Mouse (Mus musculus) left cerebral cortex, postnatal 4 days (tissue): ENCODE measurements around the gene Smad9. TPM values are rescaled to one million over a fixed set of nuclear protein-coding genes. Genes with fewer than 3 reads are reported as not detected.

Experiments
- DNase-seq: peaks from one replicate; pipeline ENCODE4 v3.0.0-alpha.2; 2022
- intact Hi-C: fragments of 180-260 bp; cut with DNase I; formaldehyde crosslinking; loops from one replicate; pipeline ENCODE4 v1.15.1; 2025
- total RNA-seq, 2 experiments: library from RNA; stranded (reverse); gene quantifications; 2 replicates each; pipeline ENCODE4 v1.2.3; 2021

Gene Smad9
- total RNA-seq, 2 experiments from 2014 or later: 2.8 to 3.1 TPM

- intact Hi-C loops: no loop called here
- DNase-seq: peak; percentile 62
These were observed 51.8 kb downstream of the Smad9 start for GRCm38 (mm10) chr3:54807061-54807661.

GRCm38 (mm10) chr3:54807666-54808217 lies 52.4 kb downstream of the Smad9 start, which contains the start of gene Rfxap:
Rfxap (minus strand) TSS chr3:54807791.
- peak; percentile 98 for DNase-seq
- intact Hi-C loops: loop anchor here (2.0 kb wide), 1 partner anchor 257 kb away; no protein-coding TSS in a partner anchor

- intact Hi-C loops: loop anchor here (2.0 kb wide), 1 partner anchor 256 kb away; no protein-coding TSS in a partner anchor
- no peak for DNase-seq
These were observed 53.7 kb downstream of the Smad9 start for GRCm38 (mm10) chr3:54809111-54809510.

GRCm38 (mm10) chr3:54811616-54812015 lies 56.2 kb downstream of the Smad9 start:
- intact Hi-C loops: loop anchor here (10.0 kb wide), 1 partner anchor 103 kb away; the partner anchor contains the start of gene Sertm1
- no peak for DNase-seq

- intact Hi-C loops: loop anchor here (10.0 kb wide), 1 partner anchor 101 kb away; the partner anchor contains the start of gene Sertm1
- DNase-seq: no peak
These were observed 58.1 kb downstream of the Smad9 start for GRCm38 (mm10) chr3:54813418-54813988.

- intact Hi-C loops: loop anchor here (5.0 to 10.0 kb wide), 2 partner anchors 100 to 338 kb away; partner anchors contain the start of gene Sertm1
- no peak for DNase-seq
These were observed 59.2 kb downstream of the Smad9 start for GRCm38 (mm10) chr3:54814622-54815021.

- DNase-seq: peak; percentile 81
- intact Hi-C loops: loop anchor here (5.0 to 10.0 kb wide), 2 partner anchors 100 to 337 kb away; partner anchors contain the start of gene Sertm1
These were observed 59.9 kb downstream of the Smad9 start for GRCm38 (mm10) chr3:54815292-54815691.

- intact Hi-C loops: no loop called here
- no peak for DNase-seq
These were observed 67.1 kb downstream of the Smad9 start for GRCm38 (mm10) chr3:54822526-54822925.

- DNase-seq: no peak
- intact Hi-C loops: no loop called here
These were observed 77.1 kb downstream of the Smad9 start for GRCm38 (mm10) chr3:54832491-54832890.

GRCm38 (mm10) chr3:54835421-54835820 lies 80.0 kb downstream of the Smad9 start:
- peak; percentile 39 for DNase-seq
- intact Hi-C loops: no loop called here

Other genes with a start within 250 kb of the Smad9 start
- 10 to 100 TPM; 72.3 to 75.3 TPM for gene Supt20, start 62.8 kb upstream of the Smad9 start, total RNA-seq
- gene Gm21958, start 41.2 kb upstream of the Smad9 start, total RNA-seq: not detected
- gene Exosc8, start 20.2 kb upstream of the Smad9 start, total RNA-seq: 10 to 100 TPM; 53.9 to 60.7 TPM
- gene Alg5, start 20.0 kb upstream of the Smad9 start, total RNA-seq: 10 to 100 TPM; 24.5 to 31.4 TPM
- 10 to 100 TPM; 53.9 to 60.5 TPM for gene Rfxap, start 52.2 kb downstream of the Smad9 start, total RNA-seq
- 10 to 100 TPM; 32.5 to 39.3 TPM for gene Sertm1, start 160.3 kb downstream of the Smad9 start, total RNA-seq